ENCODE assay signal across 27 mouse cellular contexts in genomic region chr1:132171619-132172018, GRCm38 (mm10). TPM values are rescaled to one million over a fixed set of nuclear protein-coding genes. Genes with fewer than 3 reads are reported as not detected.
A peak's percentile ranks its signal among the peaks of the same experiment; 100 is the strongest.
DNase-seq lines count a peak whose midpoint lies in the region; ATAC-seq lines count a peak whose summit lies in the region.
"Had no signal": no experiment of that assay in that cellular context is flagged by ENCODE, and none has a peak within 500 bp of the region (broad histone marks: within the 10 kb centered on the region; RNA-seq: fewer than 3 reads in every experiment).

No protein-coding gene starts in this region.

- no peaks in the 10 kb centered on the region for H3K36me3 ChIP-seq in hindbrain, embryonic 10.5 days
- no peaks in the 10 kb centered on the region for H3K36me3 ChIP-seq in hindbrain, embryonic 13.5 days
- no peaks in the 10 kb centered on the region for H3K36me3 ChIP-seq in midbrain, embryonic 10.5 days
- H3K36me3 ChIP-seq in midbrain, embryonic 15.5 days (replicated peaks): no peaks in the 10 kb centered on the region
- H3K36me3 ChIP-seq: heart, embryonic 10.5 days; heart, embryonic 13.5 days; hindbrain, embryonic 12.5 days had no signal

- no peak for DNase-seq in hindbrain, embryonic 10.5 days (ENCODE audit: low spot score)
- DNase-seq in midbrain, embryonic 10.5 days (ENCODE audit: low spot score): peak; percentile 10
- DNase-seq in retina, postnatal 1 day: peak; percentile 75
- no peak for DNase-seq in left cerebral cortex, adult 11 months (ENCODE audit: low spot score)
- DNase-seq: adrenal gland, adult 8-10 months; adrenal gland, postnatal 25 days; cerebellum, adult 11-12 months; cerebellum, adult 8-10 months; cerebellum, postnatal 10 days; forebrain, postnatal 0 days; gastrocnemius, postnatal 25 days; heart, adult 2 months; heart, postnatal 14 days; heart, postnatal 4 days had no signal

- WGBS in hindbrain, embryonic 10.5 days: 31% methylated on average over 2 of the region's 2 CpGs
- 10% methylated on average over 2 of the region's 2 CpGs for WGBS in hindbrain, embryonic 13.5 days
- WGBS in midbrain, embryonic 10.5 days: 45% methylated on average over 1 of the region's 2 CpGs
- 0% methylated on average over 1 of the region's 2 CpGs for WGBS in midbrain, embryonic 15.5 days

- H3K27ac ChIP-seq in hindbrain, embryonic 10.5 days: 0 out of 2 replicates have a peak overlapping the region, but pooled peaks have one; percentile 12
- H3K27ac ChIP-seq in hindbrain, embryonic 13.5 days: no peak overlapping the region
- H3K27ac ChIP-seq in midbrain, embryonic 10.5 days (replicated peaks): no peak overlapping the region
- no peak overlapping the region for H3K27ac ChIP-seq in midbrain, embryonic 15.5 days
- H3K27ac ChIP-seq: heart, adult 2 months; heart, embryonic 10.5 days; heart, embryonic 13.5 days; hindbrain, embryonic 12.5 days had no signal

- no peak overlapping the region for H3K4me3 ChIP-seq in hindbrain, embryonic 10.5 days
- no peak overlapping the region for H3K4me3 ChIP-seq in hindbrain, embryonic 13.5 days
- H3K4me3 ChIP-seq in midbrain, embryonic 10.5 days: no peak overlapping the region
- no peak overlapping the region for H3K4me3 ChIP-seq in midbrain, embryonic 15.5 days
- H3K4me3 ChIP-seq: heart, adult 2 months; heart, embryonic 10.5 days; heart, embryonic 13.5 days; hindbrain, embryonic 12.5 days had no signal

- H3K4me1 ChIP-seq in hindbrain, embryonic 10.5 days (replicated peaks): peaks cover 33% of the 10 kb centered on the region
- H3K4me1 ChIP-seq in hindbrain, embryonic 13.5 days (replicated peaks): peaks cover 24% of the 10 kb centered on the region
- peaks cover 42% of the 10 kb centered on the region for H3K4me1 ChIP-seq in midbrain, embryonic 10.5 days
- peaks cover 25% of the 10 kb centered on the region for H3K4me1 ChIP-seq in midbrain, embryonic 15.5 days

- no peak overlapping the region for H3K9ac ChIP-seq in hindbrain, embryonic 13.5 days
- no peak overlapping the region for H3K9ac ChIP-seq in midbrain, embryonic 15.5 days
- H3K9ac ChIP-seq: forebrain, postnatal 0 days; heart, embryonic 13.5 days; hindbrain, embryonic 12.5 days had no signal

- H3K27me3 ChIP-seq in hindbrain, embryonic 10.5 days (ENCODE audit: insufficient read depth, poor library complexity, severe bottlenecking): peaks cover 19% of the 10 kb centered on the region; the same call in 1 of the 2 replicates
- 0 out of 2 replicates have a peak, but pooled peaks cover 6% of the 10 kb centered on the region for H3K27me3 ChIP-seq in hindbrain, embryonic 13.5 days
- peaks cover 39% of the 10 kb centered on the region for H3K27me3 ChIP-seq in midbrain, embryonic 10.5 days (ENCODE audit: low read depth, poor library complexity, severe bottlenecking)
- no peaks in the 10 kb centered on the region for H3K27me3 ChIP-seq in midbrain, embryonic 15.5 days (replicated peaks)
- H3K27me3 ChIP-seq: hindbrain, embryonic 12.5 days had no signal

- no peak overlapping the region for H3K4me2 ChIP-seq in hindbrain, embryonic 13.5 days
- H3K4me2 ChIP-seq in midbrain, embryonic 15.5 days: no peak overlapping the region
- H3K4me2 ChIP-seq: heart, embryonic 13.5 days; hindbrain, embryonic 12.5 days had no signal

- H3K9me3 ChIP-seq in hindbrain, embryonic 10.5 days: no peaks in the 10 kb centered on the region
- H3K9me3 ChIP-seq in hindbrain, embryonic 13.5 days: no peaks in the 10 kb centered on the region
- no peaks in the 10 kb centered on the region for H3K9me3 ChIP-seq in midbrain, embryonic 10.5 days (replicated peaks)
- H3K9me3 ChIP-seq in midbrain, embryonic 15.5 days: no peaks in the 10 kb centered on the region
- H3K9me3 ChIP-seq: heart, embryonic 10.5 days; heart, embryonic 13.5 days; hindbrain, embryonic 12.5 days had no signal

- no peak for ATAC-seq in hindbrain, embryonic 13.5 days (ENCODE audit: low FRiP score)
- no peak for ATAC-seq in midbrain, embryonic 15.5 days (replicated peaks)
- ATAC-seq: activated CD4-positive, CD25-positive, alpha-beta regulatory T cell, adult 4 months; forebrain, embryonic 14.5 days; forebrain, postnatal 0 days; hindbrain, embryonic 16.5 days had no signal

RNA-seq across cellular contexts. Expression of gene Lemd1, which starts 19.6 kb away (rescaled TPM):
- 2.6 and 7.7 TPM in 2 replicates for polyA plus RNA-seq in hindbrain, embryonic 10.5 days (2016; fragmentation: Nextera tagmentation; extraction: Ambion mirVana)
- polyA plus RNA-seq in hindbrain, embryonic 13.5 days (2015; fragmentation: Nextera tagmentation; extraction: Ambion mirVana): 24.8 and 25.7 TPM in 2 replicates
- polyA plus RNA-seq in midbrain, embryonic 10.5 days (2016; fragmentation: Nextera tagmentation; extraction: Ambion mirVana): 6.2 and 8.4 TPM in 2 replicates
- polyA plus RNA-seq in midbrain, embryonic 15.5 days (2015; fragmentation: Nextera tagmentation; extraction: Ambion mirVana): 14.9 and 19.8 TPM in 2 replicates
- polyA plus RNA-seq: activated CD4-positive, CD25-positive, alpha-beta regulatory T cell, adult 4 months; heart, adult 2 months; heart, embryonic 13.5 days; heart, embryonic 16.5 days had no signal

RNA-seq across cellular contexts. Expression of gene AC124108.1, which starts 19.6 kb away (rescaled TPM):
- polyA plus RNA-seq in hindbrain, embryonic 10.5 days (2016; fragmentation: Nextera tagmentation; extraction: Ambion mirVana): 1.6 and 2.8 TPM in 2 replicates
- 4.2 and 4.8 TPM in 2 replicates for polyA plus RNA-seq in hindbrain, embryonic 13.5 days (2015; fragmentation: Nextera tagmentation; extraction: Ambion mirVana)
- 2.3 and 4.0 TPM in 2 replicates for polyA plus RNA-seq in midbrain, embryonic 10.5 days (2016; fragmentation: Nextera tagmentation; extraction: Ambion mirVana)
- polyA plus RNA-seq in midbrain, embryonic 15.5 days (2015; fragmentation: Nextera tagmentation; extraction: Ambion mirVana): 3.7 and 3.8 TPM in 2 replicates
- polyA plus RNA-seq: activated CD4-positive, CD25-positive, alpha-beta regulatory T cell, adult 4 months; heart, embryonic 10.5 days; heart, embryonic 13.5 days; heart, embryonic 16.5 days had no signal

RNA-seq across cellular contexts. Expression of gene Cdk18, which starts 32.1 kb away (rescaled TPM):
- polyA plus RNA-seq in hindbrain, embryonic 10.5 days (2016; fragmentation: Nextera tagmentation; extraction: Ambion mirVana): 2.1 and 2.2 TPM in 2 replicates
- polyA plus RNA-seq in hindbrain, embryonic 13.5 days (2015; fragmentation: Nextera tagmentation; extraction: Ambion mirVana): 0.31 and 0.32 TPM in 2 replicates
- polyA plus RNA-seq in midbrain, embryonic 10.5 days (2016; fragmentation: Nextera tagmentation; extraction: Ambion mirVana): 0.68 and 0.72 TPM in 2 replicates
- 1.1 and 1.5 TPM in 2 replicates for polyA plus RNA-seq in midbrain, embryonic 15.5 days (2015; fragmentation: Nextera tagmentation; extraction: Ambion mirVana)
- polyA plus RNA-seq: activated CD4-positive, CD25-positive, alpha-beta regulatory T cell, adult 4 months had no signal

RNA-seq across cellular contexts. Expression of gene Gm10188, which starts 57.9 kb away (rescaled TPM):
- polyA plus RNA-seq in hindbrain, embryonic 10.5 days (2016; fragmentation: Nextera tagmentation; extraction: Ambion mirVana): 0.24 and 0.31 TPM in 2 replicates
- 0.63 and 0.95 TPM in 2 replicates for polyA plus RNA-seq in hindbrain, embryonic 13.5 days (2015; fragmentation: Nextera tagmentation; extraction: Ambion mirVana)
- 0.23 and 0.46 TPM in 2 replicates for polyA plus RNA-seq in midbrain, embryonic 10.5 days (2016; fragmentation: Nextera tagmentation; extraction: Ambion mirVana)
- 0.58 TPM in 1 of 2 replicates, not detected in the other for polyA plus RNA-seq in midbrain, embryonic 15.5 days (2015; fragmentation: Nextera tagmentation; extraction: Ambion mirVana)
- polyA plus RNA-seq: activated CD4-positive, CD25-positive, alpha-beta regulatory T cell, adult 4 months; brain, embryonic 14.5 days; embryonic facial prominence, embryonic 11.5 days; embryonic facial prominence, embryonic 14.5 days; forebrain, embryonic 11.5 days; forebrain, embryonic 14.5 days; forebrain, postnatal 0 days; heart, adult 2 months; heart, embryonic 10.5 days; heart, embryonic 13.5 days; heart, embryonic 16.5 days; hindbrain, embryonic 16.5 days had no signal

Comparison
In these comparisons a context has a peak if more than half of its experiments do, and no peak if none do; other contexts are left out.
1. DNase-seq: peak in midbrain, embryonic 10.5 days (single experiment) and retina, postnatal 1 day (single experiment); none in hindbrain, embryonic 10.5 days (single experiment) and left cerebral cortex, adult 11 months (single experiment).